Mouse (Mus musculus): ENCODE data around the gene Ttc7.

Gene Ttc7

DNA sequence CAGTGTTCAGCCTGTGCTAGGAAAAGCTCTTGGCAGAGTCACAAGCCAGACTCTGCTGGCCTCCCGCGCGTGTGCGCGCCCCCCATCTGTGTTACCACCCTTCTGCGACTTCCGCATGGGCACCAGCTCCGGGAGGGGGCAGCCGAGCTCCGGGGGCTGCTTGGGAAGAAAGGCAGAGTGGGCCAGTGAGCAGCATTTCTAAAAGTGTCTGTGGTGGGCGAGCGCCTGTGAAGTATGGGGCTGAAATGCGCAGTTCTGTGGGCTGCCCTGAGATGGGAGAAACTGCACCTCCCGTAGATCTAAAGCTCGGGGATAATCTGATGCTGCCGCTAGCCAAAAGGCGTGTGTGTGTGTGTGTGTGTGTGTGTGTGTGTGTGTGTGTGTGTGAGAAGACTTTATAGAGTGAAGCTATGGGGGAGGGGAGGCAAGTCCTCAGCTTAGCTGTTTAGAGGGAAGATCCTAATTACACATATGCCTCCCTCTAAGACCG lies 86.6 kb downstream of the Ttc7 start:
- DNase-seq: peak; percentile 74

DNA sequence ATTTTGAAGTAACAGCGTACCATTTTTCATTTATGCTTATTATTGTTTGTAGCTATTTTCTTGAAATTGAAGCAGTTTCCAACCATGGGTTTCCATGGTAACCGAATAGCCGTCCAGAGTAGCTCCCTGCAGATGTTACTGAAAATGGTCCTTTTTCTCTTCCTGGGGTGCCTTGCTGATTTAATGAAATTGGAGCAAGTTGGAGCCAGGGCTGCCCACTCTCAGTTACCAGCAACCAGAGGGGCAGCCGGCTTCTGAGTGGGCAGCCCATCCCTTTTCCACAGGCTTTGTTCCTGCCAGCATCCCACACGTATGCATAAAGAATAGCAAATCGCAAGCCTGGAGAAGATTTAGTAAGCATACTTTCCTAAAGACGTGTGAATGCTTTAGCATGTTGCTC lies 89.5 kb downstream of the Ttc7 start:
- peak; percentile 74 for DNase-seq

DNA sequence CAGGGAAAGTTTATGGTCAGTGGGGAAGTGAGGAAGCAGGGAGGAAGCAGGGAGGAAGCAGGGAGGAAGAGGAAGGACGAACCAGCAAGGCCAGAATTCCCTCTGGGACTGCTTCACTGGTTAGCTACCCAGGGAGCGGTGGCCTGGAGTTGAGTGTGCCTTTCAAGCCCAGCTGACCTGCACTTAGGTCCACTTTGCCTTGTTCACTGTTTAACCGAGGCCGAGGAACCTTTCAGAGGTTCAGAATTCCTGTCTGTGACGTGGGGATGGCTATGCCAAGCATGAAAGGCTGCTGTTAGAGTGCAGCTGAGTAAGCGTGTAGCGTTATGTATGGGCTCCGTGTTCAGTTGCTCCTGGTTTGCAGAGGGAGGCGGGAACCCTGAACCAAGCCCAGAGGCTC lies 90.6 kb downstream of the Ttc7 start:
- no peak for DNase-seq

DNA sequence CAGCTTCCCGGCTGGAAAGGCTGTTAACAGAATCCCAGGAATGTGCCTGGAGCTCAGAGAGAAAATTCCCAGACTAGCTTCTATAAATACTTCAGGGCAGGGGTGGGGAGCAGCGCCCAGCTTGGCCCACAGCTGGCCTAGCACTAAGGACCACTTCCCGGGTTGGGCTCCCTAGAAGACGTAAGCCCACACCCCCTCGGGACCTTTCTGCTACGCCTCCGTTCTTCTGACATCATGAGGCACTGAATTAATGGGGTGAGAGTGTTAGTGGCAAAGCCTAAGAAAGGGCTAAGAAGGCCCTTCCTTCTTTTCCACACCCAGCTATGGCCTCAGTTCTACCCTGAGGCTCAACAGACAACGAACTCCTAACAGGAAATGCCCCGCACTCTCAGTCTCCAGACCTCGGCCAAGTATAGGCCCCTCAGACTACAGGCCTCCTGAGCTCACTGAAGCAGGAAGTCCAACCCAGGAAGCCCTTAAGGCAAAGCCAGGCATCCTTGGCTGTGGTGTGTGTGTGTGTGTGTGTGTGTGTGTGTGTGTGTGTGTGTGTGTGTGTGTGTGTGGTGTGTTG lies 93.3 kb downstream of the Ttc7 start:
- DNase-seq: no peak

DNA sequence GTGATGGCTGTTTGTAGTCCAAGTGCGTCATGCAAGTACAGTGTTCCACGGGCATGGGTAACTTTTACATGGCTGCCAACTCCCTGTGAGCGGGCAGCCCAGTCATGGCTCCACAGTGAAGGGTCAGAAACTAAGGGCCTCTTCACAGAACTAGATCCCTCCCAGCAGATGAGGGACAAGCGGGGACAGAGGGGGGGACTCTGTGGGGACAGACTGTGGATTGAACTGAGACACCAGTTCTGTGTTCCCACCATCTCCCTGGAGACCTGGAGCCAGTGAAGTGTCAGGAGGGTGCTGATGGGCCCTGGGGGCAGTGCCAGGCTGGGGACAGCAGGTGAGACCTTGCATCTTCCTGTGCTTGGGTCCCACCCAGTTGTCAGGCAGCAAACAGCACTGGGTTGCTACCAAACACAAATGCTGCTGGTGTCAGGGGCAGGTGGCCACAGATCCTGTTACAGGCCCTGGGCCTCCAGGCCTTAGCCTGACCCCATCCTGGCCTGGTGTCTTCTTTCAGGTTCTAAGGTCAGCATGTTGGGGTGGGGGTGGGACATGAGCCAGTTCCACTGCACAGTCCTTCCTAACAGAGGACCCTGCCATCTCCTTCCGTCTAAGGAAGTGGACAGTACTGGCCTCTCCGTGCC lies 94.3 kb downstream of the Ttc7 start:
- no peak for DNase-seq

DNA sequence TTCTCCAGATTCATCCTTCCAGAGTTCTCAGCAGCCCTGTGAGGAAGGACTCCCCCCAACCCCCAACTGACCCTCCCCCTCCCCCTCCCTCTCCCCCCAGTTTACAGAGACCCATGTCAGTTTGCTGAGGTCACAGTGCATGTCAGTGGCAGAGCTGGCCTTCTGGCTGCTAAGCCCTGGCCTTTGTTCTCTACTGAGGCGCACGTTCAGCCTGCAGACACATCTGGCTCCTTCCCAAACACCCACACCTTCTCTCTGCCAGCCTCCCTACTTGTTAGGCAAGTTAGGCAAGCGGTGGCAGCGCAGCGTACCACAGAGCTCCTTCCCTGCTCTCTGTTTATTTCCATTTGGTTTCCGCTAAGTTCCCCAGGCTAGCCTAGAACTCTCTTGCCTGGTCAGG lies 94.8 kb downstream of the Ttc7 start:
- peak; percentile 86 for DNase-seq

DNA sequence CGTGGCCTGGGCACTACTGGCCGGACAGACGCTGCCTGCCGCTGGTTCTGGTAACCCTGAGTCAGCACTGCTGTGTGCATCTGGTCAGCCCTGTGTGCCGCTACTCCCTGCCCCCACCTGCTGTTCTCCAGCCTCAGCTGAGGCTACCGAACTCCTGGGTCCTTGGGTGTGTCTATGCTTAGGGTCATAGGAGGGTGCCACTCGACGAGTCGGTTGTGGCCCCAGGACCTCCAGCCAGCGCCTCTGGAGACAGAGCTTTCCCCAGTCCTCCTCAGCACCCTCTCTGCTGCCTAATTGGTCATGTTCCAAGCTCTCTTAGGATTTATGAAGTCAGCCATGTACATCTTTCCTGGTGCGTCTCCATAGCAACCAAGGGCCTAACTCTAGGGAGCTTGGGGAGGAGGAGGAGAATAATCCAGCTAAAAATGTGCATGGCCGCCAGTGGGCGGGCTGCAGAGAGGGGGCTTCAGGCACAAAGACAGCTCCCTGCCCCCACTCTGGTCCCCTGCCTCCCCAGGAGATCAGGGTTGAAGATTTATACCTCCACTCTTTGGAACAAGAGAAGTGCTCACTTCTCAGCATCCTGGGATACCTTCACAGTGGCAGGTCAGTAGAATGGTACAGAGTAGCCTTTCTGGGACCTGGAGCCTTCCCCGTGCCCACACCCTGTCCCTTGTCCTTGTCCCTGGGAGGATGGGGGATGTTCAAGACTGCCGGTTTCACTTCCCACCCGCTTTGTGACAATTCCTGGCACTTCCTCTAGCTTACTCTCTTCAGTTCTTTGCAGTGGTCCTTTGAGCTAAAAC lies 95.9 kb downstream of the Ttc7 start:
- peak; percentile 85 for DNase-seq

DNA sequence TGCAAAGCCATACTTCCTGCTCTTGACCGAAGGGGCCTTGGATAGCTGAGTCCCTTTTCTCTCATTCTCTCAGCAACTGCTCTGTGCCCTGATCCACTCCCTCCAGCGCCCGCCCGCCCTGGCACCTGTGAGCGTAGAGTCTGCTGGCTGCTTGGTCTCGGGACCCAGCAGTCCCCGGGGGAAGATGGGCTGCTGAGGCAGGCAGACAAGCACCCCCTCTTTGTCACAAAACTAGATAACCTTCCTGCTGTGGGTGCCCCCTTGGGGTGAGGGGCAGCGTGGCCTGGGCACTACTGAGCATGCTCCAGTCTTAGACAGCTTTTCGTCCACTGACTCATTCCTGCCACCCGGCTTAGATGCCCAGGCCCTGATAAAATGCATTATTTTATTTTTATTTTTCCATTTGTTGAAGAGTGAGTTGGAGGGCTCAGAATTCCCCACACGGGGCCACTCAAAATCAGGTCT lies 96.5 kb downstream of the Ttc7 start:
- no peak for DNase-seq

DNA sequence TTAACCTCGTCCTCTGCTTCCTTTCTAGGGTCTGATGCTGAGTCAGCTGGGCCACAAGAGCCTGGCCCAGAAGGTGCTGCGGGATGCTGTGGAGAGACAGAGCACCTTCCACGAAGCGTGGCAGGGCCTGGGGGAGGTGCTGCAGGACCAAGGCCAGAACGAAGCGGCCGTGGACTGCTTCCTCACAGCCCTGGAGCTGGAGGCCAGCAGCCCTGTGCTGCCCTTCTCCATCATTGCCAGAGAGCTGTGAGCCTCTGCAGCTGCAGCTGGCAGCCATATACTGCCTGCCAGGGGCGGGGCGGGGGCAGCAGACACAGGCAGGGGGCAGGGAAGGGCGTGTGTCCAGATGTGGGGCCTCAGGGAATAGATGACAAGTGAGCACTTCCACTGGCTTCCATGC lies 97.1 kb downstream of the Ttc7 start:
- DNase-seq: peak; percentile 73

DNA sequence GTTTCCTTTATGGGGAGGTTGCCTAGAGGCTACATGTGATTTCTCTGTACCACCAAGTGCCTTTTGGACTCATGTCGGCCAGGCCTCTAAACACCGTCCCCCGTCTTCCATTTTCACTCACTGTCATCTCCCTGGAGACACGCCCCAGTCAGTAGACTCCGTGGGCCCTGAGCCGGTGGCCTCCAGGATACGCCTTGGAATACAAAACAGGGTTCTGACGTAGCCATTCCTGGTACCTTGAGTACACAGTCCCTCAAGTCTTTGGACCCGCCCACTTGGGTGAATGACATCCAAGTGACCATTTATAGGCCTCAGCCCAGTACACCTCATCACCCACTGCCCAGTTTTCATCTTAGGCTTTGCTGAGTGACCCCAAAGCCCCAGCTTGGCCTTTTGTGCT lies 98.0 kb downstream of the Ttc7 start:
- no peak for DNase-seq

DNA sequence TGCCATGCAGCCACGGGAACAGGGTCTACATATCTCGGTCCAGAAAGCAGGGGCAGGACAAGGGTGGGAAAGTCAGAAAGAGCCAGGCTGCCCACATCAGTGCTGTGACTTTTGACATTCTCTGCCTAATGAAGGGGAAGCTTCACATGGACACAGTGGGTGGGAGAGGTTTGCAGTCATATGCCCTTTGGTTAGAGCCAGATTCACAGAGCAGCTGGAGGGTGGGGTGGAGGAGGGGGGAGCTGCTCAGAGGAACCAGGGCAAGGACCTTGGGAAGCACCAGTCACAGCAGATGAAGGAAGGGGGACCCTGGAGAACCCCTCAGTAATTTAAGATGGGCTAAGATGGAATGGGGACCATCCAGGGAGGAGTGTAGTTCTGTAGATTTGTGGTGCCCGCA lies 103.1 kb downstream of the Ttc7 start:
- no peak for DNase-seq

DNA sequence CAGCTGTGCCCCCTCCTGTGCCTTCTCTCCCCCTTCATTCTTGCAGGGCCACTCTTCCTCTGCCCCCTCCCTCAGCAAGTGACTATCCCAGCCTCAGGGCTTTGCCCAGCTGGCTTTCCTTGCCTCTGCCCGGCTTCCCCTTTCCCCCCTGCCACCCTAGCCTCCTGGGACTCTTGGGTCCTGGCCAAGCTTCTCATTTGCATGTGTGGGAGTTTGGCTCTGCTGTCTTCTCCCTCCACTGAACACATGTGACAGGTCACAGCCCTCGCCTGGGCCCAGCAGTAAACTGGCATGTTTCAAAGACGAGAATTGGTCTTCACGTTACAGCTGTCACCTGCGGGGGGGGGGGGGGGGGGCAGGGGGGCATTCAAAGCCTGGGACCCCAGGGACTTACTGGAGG lies 104.4 kb downstream of the Ttc7 start:
- DNase-seq: peak; percentile 74

DNA sequence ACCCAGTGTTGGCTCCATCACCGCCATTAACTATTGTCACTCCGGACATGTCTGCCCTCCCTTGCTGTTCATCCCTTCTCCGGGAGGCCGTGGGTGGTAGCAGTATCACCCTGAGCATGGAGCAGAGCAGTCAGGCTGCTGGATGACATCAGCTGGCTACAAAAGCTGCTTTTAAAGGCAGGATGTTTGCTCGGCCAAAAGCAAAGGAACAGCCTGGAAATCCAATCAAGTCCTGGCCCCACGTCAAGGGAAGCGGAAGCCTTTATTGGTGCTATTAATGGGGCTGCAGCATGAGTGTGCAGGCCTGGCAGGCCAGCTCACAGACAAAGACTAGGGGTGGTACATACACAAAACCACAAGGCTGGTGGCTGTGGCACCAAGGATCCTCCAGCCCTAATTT lies 108.6 kb downstream of the Ttc7 start:
- DNase-seq: peak; percentile 79

DNA sequence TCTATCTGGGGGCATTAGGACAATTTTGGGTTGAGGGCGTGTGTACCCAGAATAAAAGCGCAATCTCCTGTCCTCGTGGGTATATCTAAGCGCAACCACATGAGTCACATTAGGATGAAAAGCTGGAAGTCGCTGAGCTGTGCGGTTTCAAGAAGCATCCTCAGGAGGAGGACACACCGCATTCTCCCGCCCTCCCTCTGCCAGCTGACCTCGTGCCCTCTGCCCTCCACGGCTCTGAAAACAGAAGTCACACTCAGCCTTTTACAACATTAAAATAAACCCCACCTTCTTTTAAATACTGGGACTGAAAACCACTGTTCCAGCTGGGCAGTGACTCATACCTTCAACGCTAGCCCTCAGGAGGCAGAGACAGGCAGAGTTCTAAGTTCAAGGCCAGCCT lies 114.4 kb downstream of the Ttc7 start:
- DNase-seq: no peak

DNA sequence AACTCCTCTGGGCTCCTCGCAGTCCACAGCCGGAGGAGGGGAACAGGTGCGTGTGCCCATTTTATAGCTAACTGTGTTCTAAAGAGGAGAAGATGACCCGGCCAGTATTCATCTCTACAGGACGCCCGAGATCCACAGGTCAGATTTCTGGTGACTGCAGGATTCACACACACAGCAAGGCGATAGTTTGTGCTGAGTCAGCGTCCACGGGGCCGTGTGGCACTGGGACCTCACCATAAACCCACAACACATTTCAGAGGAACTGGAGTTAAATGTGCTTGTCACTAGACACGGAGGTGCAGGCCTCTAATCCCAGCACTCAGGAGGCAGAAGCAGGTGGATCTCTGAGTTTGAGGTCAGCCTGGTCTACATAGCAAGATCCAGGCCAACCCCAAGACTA lies 119.8 kb downstream of the Ttc7 start:
- DNase-seq: no peak

DNA sequence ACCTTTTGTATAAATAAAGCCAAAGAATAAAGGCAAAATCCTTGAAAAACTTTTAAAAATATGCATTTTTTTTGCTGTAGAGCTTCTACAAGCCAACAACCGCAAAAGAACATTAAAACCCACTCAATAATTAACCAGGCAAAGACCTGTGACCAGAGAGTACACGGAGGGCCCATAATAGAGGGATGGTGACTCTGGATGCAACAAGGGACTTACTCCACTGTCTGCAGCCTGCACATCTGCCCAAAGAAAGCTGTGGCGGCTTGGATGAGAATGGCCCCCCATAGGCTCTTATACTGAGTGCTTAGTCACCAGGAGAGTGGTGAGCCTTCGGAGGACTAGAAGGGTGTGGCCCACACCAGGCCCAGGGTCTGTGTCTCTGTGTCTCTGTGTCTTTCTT lies 120.8 kb downstream of the Ttc7 start:
- no peak for DNase-seq

DNA sequence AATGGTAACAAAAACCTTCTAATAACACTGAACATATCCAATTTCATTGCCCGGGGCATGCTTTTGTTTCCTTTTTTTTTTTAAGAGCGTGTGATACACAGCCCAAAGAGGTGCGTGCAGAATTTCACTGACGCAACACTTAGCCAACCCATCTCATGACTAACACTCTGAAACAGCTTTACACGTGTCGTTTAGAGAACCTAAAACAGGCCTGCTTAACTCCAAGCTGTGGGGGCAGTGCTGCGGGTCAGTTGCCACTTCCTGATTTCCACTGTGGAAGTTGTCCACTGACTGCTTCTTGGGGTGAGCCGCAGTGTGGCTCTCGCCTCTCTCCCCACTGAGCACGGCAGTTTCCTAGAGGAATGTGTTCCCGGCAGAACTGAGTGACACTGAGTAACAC lies 122.9 kb downstream of the Ttc7 start:
- peak; percentile 64 for DNase-seq

DNA sequence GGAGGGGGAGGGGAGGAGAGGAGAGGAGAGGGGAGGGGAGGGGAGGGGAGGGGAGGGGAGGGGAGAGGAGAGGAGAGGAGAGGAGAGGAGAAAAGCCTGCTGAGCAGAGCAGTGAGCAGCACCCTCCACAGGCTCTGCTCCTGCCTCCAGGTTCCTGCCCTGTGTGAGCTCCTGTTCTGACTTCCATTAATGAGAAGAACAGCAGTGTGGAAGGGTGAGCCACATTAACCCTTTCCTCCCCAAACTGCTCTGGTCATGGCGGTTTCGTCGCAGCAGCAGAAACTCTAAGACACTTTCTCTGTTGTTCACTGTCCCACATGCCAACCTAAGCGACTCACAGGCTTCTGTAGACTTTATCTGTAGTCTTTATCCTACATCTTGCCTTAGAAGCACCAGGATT lies 124.0 kb downstream of the Ttc7 start:
- no peak for DNase-seq

DNA sequence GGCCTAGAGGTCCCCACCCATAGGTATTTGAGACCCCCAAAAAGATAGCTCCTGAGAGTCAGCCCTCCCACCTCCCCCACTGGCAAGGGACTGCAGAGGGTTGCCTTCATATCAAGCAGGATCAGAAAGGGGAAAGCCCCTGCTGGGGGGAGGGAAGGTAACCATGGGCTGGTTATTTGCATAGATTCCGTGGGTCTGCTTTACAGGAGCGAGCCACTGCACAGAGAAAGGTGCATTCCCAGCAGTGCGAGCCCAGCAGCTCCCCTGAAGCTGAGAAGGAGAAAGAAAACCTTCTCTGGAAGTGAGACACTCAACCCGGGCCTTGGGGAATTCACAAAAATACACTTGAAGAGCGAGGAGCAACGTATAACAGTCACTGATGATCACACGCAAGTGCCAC lies 135.4 kb downstream of the Ttc7 start:
- no peak for DNase-seq

DNA sequence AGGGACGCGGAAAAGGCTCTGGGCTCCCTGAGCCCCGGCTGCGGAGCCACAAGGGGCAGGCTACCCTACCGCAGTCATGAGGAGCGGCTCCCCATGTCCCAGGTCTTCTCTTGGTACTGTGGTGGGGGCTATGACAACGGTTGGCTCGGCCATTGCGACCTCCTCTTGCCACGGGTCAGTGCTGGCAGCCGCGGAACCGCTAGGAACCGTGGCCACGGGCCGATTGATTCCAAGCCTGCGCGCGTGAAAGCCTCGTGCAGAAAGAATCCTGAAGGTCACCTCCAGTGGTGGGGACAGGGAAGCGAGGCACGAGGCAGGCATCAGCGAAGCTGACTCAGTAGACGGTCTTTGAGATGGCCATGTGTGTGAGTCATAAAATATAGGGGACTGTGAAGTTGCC lies 144.8 kb downstream of the Ttc7 start, which contains the start of gene Stpg4:
TSS of gene Stpg4 (minus strand) at position 231 of the 400 bp plus-strand sequence.
- no peak for DNase-seq

DNA sequence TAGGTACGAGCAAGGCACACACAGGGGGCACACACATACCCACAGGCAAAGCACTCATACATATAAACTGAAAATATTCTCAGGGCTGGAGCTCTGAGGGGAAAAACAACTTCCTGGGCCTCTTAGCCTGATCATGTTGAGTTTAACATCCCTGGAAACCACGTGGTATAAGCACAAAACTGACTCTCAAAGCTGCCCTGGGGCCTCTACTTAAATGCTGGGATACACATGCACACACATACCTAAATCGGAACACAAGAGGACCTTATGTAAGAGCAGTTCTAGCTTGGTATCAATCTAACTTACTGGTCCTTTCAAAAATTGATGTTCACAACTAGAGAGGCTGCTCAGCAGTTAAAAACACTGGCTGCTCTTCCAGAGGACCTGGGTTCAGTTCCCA lies 146.7 kb downstream of the Ttc7 start:
- no peak for DNase-seq

Data from layer of hippocampus, adult 9-11 months (tissue).